Mouse (Mus musculus) cerebellum, adult 18-20 months (tissue): ENCODE measurements at regions not wholly inside any gene's neighbourhood (a gene's known extent, or its start where the extent isn't known, plus 50 kb on each side); places are given as distances from the start of the nearest gene placed in this dataset.

Source experiments
- DNase-seq, 2 experiments: peaks; one replicate each; pipeline ENCODE4 v3.0.0; 2021

- no peak for DNase-seq
Measured at GRCm38 (mm10) chr8:17782650-17783049, 1195.4 kb downstream of the Defb40 start.

DNA sequence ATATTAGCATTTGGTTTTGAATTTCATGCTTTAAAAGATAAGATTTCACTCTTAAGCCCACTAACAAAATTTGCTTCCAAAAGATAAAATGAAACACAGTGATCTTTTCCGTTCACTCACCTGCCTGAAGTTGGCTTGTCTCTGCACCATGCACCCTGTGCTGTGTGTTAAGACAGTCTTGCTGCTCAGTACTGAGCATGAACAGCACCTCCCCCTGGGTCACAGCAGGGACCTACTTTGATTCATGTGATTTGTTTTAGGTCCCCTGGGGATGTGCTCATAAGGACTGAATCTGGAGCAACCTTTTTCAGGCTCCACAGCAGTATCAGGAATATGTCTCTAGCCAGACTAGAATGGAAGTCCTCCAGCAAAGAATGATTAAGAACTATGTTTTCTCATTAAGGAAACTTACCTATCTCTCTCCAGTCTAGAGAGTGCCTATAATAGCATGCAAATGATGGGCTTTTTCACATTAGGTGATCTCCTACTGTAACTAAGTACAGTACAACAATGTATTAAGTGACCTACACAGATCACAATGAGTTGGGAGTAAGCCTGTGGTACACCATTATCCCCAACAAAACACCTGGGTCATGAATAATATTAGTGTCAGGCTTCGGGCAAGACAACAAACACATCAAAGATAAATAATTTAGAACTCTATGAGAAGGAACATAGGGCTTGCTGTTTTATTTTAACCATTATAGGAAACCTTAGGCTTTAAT lies 1196.3 kb downstream of the Defb40 start:
- DNase-seq, result no peak

DNA sequence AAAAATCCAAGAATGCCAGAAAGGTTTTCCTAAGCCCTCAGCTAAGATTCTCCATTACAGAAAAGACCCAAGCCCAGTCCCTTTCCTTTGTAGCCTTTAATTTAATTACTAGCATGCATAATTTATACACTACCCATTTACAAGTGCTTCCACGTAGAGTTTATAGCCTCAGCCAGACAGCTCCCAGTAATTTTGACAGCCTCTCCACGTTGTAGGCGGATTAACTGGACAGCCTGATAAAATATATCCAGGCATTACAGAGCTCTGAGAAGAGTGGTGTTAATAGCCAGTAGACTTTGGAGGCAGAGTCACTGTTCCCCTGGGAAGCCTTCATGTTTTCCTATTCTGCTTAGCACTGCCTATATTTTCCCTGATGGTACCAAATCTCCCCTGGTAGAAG lies 1202.6 kb downstream of the Defb40 start:
- DNase-seq, result no peak

DNA sequence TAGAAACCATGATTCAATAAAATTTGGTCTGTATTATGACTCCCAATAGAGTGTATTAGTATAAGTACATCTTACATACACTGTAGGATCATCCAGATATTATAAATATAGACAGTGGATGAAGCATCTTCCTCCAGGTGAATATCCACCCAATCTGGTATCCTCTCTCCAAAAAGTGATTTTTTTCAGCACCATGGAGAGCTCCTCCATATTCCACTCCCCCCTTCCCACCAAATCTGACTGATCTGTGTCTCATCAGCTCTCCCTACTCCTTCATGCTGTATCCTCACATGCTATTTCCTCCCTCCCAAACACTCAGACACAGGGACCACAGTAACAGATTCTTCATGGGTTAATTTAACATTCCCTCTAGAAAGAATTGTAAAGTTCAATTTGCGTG lies 1204.7 kb downstream of the Defb40 start:
- DNase-seq, result no peak

DNA sequence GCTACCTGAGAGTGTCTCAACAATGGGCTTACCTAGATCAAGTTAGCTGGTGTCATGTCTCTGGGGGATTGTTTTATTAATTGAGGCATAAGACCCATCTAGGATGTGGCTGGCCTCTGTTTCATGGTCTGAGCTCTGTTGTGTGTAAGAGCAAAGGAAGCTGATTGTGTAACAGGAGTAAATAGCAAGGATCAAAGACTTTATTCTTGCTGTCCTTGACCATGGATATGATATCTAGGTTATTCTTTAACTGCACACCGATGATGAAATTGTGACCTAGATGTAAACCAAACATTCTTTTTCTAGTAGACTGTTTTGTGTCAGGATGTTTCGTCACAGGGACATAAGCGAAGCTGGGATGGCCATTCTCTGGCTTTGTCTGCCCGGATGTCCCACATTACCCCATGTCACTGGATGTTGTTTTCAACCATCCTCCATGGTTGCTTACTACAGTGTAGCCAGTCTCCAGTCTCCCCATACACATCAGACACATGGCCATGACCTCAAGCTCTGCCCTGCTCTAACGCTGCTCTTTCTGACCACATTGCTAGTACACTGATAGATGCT lies 1210.5 kb downstream of the Defb40 start:
- no peak for DNase-seq

DNA sequence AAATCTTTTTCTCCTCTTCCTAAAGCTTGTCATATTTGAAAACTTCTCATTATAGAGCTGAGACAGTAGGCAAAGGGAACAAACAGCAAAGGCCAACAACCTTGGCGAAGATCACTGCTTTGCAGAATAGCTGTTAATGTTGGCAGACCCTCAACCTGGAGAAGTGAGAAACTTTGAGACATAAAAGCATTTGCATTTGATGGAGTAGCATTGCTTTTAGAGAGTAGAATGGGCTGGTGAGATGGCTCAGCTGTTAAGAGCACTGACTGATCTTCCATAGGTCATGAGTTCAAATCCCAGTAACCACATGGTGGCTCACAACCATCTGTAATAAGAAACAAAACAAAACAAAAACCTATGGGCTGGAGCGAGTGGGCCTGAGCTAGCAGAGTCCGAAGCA lies 1253.4 kb downstream of the Defb40 start:
- no peak for DNase-seq

DNA sequence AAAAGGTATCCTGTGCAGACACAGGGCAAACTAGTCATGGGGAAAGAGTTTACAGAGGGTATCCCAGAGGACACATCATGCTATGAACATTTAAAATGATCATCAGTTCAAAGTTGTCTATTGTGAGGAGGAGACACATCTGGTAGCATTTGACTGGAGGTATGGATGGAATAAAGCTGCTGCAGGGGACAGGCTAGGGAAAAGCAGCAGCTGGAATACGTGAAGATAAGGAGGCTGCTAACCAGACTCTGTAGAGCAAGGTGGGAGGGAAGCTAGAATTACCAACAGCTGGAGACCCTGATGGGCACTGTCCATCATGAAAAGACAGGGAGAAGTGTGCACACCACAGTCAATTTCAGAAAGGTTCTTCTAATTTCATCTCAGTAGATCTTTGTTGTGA lies 1268.9 kb downstream of the Defb40 start:
- no peak for DNase-seq

DNA sequence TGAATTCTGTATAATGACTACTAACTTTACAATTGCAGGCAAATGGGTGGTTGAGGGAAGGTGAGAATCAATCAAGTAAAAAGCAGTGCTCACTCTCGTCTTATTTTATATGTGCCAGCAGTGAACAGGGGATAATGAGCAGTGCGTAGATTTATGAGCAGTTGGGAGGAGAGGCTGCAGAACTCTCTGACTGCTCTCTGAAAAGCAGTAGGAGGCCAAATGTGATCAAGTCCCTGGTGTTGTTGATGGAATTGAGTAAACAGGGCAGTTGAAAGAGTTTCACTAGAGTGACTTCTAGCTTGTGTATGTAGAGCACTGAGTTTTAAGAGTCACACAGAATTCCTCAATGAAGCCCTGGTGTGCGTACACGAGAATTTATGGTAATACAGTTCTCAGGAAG lies 1269.6 kb downstream of the Defb40 start:
- no peak for DNase-seq

- DNase-seq, result no peak
Measured at GRCm38 (mm10) chr8:17704289-17704688, 1273.8 kb downstream of the Defb40 start.

DNA sequence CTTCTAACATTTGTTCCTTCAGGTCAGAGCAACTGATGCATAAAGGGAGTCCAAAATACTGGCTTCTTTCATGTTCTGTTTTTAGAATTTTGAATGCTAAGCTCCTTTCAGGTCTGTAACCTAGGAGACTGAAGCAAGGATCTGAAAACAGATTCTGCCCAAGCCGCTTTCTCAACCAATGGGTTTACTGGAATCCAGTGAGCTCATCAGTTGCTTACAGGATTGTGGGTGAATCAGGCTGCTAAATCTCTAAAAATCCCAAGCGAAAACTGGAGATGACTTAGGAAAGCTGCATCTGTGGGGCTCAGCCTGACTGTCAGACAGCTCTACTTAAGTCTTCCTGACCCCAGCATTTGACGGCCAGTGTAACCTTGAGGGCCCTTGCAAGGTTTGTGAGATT lies 1277.7 kb downstream of the Defb40 start:
- no peak for DNase-seq

DNA sequence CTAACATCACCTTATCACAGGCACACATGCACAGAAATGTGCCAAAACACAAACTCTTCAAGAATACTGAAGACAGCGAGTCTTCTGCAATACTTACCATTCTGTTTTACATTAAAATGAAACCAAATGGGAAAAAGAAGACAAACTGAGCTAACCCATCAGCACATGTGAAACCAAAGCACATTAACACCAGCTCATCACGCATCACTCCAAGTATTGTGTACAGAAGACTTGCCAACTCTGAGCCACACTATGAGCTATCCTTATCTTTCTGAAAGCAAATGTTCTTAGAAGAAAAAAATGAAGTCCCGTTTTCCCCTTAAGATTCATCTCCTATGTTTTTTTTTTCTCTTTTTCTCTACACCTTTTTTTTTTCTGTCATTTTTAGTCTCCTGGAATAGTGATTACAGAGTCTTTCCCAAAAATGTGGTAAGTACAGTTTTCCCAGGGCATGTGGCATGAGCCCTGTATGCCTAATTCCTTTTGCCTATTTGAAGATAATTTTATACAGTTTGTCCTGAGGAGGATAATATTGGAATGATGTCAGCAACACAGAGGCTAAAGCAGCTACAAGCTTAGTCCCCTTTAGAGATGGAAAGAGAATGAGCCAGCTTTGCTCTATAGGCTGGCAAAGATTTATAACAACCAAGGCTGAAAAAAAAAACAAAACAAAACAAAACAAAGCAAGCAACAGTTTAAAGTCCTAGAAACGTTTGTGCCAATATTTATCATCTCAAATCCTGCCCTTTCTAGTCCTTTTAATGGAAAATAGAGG lies 1287.8 kb downstream of the Defb40 start:
- no peak for DNase-seq

DNA sequence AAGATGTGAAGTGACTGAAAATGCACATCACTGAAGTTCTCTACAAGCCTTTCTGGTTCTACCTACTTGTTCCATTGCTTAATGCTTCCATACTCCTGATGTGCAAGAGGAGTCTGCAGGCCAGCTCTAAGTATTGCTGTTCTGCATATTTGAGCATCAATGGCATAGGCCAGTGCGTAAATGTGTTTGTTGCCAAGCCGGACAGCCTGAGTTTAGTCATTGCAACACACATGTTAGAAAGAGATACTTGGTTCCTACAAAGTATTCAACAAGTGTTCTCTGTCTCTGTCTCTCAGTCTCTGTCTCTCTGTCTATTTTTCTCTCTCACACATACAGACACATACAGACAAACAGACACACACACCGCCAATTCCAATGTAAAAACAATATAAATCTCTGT lies 1288.4 kb downstream of the Defb40 start:
- DNase-seq, result no peak

- DNase-seq, result no peak
Measured at GRCm38 (mm10) chr8:17687084-17687483, 1291.0 kb downstream of the Defb40 start.

DNA sequence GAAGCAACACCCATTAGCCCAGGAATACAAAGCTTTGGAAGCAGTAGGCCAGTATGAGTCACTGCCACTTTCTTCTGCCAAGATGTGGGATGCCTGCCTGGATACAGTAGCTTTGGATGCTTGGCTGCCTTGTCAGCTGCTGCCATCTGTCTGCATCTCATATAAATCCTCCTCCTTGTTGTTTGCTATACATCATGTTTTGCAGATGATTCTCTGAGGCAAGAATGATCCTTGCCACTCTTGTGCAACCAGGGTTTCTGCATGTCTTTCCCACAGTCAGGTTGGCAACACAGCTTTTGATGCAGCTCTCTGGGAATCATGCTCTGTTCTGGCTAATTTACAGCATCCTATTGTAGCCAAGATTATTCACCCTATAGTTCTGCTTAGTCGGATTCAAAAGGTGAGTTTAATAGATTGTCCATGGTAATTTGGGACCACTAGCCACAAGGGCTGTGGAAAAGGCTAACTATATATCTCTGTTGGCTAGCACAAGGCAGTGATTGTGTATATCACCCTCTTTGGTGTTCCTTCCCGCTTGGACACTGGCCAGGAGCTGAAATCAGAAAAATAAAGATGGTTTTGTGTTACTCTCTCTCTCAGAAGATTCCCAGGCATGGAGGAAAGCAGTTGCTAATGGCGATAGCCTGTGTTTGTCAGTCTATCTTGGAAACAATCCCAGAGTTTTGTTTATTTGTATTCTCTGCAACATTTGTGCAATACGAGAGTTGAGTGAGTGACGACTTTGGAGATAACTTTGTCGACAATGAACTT lies 1313.5 kb downstream of the Defb40 start:
- peak; percentile 62 to 70 for DNase-seq

- DNase-seq, result no peak
Measured at GRCm38 (mm10) chr8:17659753-17660361, 1318.2 kb downstream of the Defb40 start.

GRCm38 (mm10) chr8:17653786-17654185 lies 1324.3 kb downstream of the Defb40 start:
- no peak for DNase-seq

GRCm38 (mm10) chr8:17647559-17647958 lies 1330.5 kb downstream of the Defb40 start:
- no peak for DNase-seq

- no peak for DNase-seq
Measured at GRCm38 (mm10) chr8:17621109-17621508, 1356.9 kb downstream of the Defb40 start.

DNA sequence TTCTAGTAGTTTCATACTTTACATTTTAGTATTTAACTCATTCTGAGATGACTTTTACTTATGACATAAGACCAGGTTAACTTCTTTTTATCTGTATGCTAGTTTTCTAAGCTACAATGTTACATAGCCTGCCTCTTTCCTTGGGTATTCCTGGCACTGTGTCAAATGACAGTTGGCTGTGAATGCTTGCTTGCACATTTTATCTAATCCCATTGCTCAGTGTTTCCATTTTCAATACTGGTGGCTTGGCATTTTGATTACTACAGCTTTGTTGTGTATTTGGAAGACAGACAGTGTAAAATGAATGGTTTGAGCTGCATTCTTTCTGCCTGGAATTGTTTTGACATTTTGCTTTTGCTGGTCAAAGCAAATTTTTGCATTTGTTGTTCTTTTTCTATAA lies 1359.2 kb downstream of the Defb40 start:
- DNase-seq, result no peak

DNA sequence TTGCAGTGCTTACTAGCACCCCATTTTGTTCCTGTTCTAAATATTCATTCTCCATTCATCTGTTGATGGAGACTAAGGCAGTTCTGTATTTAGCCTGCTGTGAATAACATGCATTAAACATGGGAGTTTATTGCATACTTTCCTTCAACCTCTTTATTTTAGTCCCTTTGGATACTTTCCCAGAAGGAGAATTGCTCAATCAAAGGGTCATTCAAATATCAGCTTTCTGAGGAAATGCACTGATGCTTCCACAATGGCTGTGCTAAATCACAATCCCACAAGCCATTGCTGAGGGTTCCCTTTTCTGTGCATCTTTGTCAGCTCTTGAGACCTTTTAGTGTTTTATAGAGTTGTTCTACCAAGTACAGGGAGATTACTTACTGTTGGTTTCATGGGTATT lies 1359.9 kb downstream of the Defb40 start:
- no peak for DNase-seq

GRCm38 (mm10) chr8:17602861-17603260 lies 1375.2 kb downstream of the Defb40 start:
- no peak for DNase-seq

DNA sequence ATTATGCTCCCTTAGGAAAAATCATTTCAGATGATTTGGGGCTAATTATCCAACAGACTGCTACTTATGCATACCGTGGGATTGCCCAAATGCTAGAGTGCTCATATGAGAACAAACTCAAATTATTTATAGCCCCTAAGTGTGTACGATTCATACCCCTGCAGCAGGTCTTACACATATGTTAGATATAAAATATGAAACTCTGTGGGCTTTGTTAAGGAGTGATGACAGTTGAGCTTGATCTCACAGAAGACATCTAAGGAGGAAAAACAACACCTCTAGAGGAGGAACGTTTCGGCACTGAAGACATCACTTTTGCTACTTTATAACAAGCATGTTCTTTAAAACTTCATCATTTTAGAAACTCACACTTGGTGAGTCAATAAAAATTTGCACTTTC lies 1379.3 kb downstream of the Defb40 start:
- DNase-seq, result no peak

DNA sequence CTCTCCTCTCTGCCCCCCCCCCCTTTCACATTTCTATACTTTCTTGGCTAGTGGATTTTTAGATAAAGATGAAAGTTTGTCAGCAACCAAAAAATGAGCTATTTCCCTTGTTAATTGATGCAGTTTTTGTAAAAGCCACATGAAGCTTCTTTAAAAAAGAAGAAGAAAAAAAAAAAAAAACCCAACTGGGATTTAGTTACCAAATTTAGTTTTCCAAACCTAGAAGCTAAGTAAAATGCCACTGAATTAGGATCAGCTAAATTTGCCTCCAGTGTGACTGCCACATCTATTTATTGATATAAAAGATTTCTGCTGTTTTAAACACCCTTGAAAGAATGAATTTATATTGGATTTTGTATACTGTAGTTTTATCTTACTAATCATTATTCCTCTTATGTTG lies 1381.5 kb downstream of the Defb40 start:
- DNase-seq, result no peak
